Mouse (Mus musculus) CD8-positive naive resting alpha-beta T cell, adult 2 months (primary cell): Measurements from ENCODE around the gene Cdk5rap2.

ENCODE experiments used
- DNase-seq, 2 experiments: peaks; one replicate each; pipeline ENCODE4 v3.0.0; 2022; ENCODE audit warnings: low read depth in 2 of 2, low spot score in 2 of 2

Cdk5rap2 gene

DNA sequence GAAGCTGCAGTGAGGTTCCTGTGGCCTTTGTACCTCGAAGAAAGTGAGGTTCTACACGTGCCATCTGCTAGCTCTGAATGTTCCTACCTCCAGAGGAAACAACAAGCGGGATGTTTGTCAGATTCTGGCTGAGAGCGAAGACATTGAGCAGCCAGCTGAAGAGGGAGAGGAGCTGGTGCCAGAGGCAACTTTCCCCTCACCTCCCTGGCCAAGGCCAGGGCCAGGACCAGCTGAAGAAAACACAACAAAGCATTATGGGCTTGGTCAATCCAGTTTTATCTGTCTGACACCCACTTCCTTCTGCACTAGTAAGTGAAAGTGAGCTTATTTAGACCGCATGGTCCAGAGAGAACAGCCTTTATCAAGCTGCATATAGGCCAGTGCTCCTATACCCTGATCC, 147.4 kb downstream of the Cdk5rap2 start:
- no peak for DNase-seq

DNA sequence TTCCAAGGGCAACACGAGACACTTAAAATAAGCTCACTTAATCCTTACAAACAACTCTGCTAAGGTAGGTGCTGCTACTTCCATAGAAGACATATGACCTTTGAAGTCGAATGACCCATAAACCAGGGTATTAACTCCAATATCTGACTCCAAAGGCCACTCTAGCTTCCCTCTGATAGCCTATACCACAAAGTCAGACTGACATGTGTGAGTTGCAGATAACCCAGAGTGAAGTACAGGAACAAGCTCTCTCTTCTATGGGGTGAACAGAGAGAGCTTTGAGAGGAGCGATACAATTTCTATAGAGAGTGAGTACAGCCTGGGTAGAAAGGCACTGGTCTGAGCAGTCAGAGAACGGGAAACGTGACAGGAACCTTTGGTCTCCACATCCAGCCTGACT, 148.9 kb downstream of the Cdk5rap2 start:
- DNase-seq: no peak

DNA sequence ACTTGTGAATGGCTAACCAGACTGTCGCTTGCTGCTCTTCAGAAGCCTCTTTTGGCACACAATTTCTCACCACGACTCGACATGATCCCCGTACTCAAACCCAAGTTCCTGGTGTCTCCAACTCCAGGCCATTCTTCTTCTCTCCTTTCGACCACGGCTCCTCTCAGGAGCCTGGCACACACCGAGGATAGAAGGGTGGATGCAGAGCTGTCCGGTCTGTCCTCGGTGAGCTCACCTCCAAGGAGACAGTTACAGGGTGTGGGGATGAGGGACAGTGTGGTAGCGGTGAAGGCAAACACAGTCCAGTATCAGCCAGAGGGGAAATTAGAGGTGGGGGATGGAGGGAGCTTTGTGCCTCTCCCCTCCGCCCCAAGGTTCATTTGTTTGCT, 149.8 kb downstream of the Cdk5rap2 start:
- DNase-seq: no peak

DNA sequence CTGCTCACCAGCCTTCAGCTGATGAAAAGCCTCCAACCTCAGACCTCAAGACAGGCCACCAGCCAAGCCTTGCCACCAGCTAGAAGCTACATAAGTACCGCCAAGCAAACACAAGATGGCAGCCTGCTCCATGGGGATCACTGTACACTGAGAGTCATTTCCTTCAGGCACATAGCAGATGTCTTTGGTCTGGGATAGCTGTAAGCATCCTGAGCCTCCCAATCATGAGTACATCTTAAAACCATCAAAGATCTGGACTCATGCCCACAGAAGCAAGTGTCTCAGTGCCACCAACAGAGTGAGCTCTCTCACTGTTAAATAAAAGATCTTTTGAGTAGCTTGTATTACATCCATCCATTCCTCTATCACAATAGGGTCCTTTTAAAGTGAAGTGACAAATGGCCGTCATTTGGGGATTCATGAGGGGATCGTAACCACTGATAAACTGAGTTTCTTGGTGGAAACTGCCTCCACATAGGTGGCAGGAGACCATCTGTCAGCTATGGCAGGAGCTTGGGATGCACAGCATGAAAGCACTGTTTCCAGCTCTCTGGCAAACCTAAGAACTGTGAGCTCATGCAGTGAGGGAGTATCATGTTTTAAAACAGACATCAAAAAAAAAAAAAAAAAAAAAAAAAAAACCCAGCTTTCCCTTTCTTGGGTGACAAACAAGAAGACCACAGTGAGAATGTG, 150.4 kb downstream of the Cdk5rap2 start:
- DNase-seq: no peak

DNA sequence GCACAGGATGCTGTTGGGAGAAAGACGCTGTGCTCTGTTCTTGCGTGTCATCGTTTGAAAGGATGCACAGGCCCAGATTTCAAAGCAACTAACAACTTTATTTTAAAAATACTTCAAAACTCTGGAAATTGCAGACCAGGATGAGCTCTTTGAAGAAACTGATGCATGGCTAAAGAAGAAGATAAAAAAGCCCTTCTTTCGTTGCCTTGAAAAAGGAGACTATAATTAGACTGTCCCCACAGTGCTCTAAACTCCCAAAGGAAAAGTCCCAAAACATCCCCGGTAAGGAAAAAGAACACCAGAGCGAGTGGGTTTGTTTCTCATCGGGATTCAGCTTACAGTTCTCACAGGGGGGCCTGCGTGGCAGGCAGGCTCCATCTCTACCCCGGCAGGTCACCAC, 151.4 kb downstream of the Cdk5rap2 start:
- no peak for DNase-seq

DNA sequence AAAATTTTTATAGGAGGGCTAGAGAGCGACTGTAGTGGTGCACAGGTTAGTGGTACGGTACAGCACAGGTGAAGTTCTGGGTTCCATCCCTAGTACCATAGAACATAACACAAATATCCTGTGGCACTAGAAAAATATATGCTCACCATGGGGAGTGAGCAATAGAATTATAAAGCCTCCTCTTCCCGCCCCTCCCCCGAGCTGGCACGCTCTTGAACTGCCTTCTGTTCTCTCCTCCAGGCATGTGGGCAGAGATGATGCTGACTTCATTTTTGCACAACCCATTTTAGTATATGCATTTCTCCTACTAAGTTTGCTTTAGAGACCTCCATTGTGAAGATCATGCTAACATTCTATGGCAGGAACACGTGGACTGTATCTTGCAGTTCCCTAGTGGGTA, 152.0 kb downstream of the Cdk5rap2 start:
- DNase-seq: no peak

DNA sequence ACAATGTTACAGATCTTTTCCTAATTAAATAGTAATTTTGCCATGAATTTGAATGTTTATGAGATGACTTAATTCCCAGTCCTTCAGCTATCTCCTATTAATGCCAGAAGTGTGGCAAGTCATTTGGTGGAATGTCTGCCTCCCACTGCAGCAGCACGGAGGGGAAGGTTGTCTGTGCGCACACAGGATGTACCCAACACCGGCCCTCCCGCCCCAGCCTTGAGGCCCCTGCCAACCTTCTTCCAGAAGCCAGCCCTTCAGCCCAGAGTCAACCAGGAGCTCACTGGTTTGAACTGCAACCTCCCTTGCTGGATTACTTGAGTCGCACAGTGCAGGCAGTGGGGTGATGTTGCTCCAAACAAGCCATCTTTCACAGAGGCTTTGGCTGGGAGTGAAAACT, 158.5 kb downstream of the Cdk5rap2 start:
- no peak for DNase-seq

DNA sequence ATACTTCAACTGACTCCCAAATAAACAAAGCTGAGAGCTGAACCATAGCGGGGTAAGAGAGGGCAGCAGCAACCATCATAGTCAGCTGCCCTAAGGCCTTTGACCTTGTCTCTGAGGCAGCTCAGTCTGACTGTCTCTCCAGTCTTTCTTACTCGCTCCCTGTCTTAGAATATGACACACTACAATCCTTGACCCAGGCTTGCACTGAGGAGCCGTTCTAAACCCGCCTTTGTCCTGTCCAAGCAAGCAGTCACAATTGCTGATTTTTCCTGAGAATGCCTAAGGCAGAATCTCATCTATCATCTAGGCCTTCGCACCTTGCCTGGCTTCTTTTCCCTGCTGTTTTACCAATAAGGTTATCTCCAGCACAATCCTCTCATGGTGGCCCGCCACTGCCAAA, 164.5 kb downstream of the Cdk5rap2 start:
- no peak for DNase-seq

DNA sequence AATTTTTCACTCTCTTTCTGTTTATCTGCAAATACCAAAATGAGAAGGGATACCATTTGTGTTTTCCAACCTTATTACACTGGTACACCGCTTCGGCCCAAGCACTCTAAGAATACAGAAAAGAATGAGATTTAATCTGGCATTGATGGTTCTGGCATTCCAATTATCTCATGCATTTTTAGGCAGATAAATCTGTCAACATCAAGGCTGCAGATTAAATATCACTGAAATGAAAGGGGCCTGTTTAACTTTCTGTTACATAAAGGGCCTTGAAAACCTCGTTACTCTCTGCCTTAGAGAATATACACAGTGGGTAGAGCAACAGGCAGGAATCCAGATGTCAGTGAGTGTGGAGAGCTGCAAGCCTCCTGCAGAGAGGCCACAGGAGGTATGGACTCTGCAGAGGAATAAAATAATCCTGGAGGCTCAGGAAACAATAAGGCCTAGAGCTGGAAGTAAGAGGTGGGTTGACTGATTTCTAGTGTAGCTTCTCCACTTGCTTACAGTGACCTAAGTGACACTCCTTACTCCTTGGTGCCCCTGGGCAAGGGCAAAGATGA, 166.6 kb downstream of the Cdk5rap2 start:
- DNase-seq: no peak

DNA sequence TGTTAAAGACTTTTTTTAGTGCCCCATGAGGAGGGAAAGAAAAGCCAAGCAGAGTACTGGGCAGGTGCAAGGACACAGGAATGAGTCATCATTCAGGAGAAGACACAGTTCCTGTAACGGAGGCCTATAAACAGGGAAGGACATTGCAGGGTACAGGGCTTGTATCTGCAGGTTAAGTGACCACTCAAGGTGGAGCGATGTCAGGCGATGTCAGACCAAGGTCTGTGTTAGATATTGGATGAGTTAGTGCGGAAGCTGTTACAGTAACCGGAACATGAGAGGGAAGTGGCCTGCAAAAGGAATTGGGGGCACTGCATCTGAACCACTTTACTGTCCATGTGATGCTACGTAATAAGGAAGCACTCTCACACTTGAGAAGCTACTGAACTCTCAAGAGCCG, 170.5 kb downstream of the Cdk5rap2 start:
- no peak for DNase-seq

DNA sequence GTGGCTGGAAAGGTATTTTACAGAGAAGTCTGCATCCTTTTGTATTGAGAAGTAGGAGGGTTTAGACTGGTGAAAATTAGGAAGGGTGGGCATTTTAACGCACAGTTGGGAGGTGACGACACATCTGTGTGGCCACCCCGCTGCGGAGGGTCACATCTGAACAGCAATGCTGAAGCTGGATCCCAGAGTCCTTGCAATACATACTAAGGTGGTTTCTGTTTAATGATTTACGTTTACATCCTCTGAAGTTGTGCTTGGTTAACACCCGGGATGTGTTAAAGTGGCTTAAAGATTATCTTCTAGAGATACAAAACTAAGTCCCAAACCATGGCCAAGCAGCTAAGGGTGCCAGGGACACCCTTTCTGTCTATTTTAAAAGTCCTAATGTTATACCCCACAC, 171.4 kb downstream of the Cdk5rap2 start:
- DNase-seq: no peak

DNA sequence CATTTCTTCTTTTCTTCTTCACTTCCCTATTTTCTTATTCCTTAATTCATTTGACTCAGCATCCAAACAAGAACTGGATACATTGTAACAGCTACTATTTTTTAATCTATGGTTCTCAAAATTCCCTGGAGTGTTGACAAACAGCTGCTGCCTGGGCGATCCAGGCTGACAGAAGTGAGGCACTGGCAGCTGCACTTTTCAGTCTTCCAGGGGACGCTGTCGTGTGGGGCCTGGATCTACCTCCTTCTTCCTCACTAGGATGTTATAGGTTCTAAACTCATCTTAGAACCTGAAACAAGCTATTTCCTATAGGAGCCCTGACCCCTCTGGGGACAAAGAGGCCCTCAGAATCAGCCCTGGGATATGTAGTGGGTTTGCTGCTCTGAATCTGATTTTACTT, 177.9 kb downstream of the Cdk5rap2 start:
- DNase-seq: no peak

DNA sequence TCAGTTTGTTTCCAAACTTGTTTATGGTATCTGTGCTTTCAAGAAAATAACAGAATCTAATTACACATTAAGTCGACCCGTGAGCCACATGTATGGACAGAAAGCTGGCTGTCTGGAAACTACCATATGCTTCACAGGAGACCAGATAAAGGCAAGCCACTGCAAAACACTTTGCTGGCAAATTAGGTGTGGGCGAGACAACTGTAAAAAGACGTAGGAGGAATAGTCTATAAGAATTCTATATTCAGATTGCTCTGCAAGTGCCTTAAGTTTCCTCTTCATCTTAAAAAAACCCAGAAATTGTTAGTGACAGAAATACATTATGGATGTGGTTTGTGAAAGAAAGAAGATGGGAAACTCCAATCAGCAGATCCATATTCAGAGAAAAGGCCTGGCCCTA, 180.4 kb downstream of the Cdk5rap2 start:
- no peak for DNase-seq

DNA sequence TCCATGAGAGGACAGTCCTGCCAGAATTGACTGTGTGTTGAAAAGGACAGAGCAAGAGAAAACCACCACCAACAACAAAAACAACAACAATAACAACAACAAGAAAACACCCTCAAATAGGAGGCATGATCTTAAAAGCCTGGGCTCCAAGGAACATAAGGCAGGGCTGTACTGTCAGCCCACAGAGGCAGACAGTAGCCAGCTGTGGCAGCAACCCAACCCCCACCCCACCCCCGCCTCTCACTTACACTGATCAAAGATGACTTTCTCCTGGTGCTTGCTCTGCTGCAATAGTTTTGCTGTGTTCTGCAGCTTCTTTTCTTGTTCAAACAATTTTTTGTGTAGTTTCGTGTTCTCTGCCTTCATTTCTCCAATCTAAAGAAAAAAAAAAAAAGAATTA, 181.9 kb downstream of the Cdk5rap2 start:
- DNase-seq: no peak

DNA sequence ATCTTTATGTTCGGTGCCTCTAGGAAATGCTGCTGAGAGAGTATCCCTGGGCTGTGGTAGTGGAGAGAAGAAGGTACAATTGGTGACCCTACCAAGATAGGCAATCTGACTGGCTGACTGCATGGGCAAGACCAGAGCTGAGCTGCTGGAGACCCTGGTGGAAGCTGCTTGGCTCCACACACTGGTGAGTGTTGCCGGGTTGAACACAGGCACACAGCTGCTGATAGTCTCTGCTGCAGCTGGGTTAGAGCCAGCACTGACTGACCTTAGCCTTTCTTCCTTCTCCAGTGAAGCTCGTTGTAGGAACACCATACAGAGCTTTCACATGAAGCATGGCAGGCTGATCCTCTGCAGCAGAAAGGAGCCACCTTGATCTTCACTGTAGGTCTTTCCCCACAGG, 182.6 kb downstream of the Cdk5rap2 start:
- no peak for DNase-seq

DNA sequence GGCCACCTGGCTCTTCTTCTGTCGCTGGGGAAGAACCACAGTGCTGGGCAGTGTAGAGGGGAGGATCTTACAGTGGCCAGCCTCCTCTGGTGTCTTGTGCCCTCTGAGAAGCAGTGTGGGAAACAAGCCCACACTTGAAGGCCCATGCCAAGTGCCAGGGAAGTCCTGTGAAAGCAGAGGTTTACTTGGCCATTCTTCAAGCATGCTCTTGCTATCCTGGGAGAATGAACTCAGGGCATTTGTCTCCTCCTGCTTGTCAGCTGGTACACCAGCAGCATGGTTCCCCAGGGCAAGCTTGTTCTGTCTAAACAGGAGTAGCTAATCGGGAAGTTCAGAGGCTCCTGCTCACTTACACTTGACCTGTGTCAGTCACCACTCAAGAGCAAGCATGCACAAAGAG, 185.7 kb downstream of the Cdk5rap2 start:
- DNase-seq: no peak

DNA sequence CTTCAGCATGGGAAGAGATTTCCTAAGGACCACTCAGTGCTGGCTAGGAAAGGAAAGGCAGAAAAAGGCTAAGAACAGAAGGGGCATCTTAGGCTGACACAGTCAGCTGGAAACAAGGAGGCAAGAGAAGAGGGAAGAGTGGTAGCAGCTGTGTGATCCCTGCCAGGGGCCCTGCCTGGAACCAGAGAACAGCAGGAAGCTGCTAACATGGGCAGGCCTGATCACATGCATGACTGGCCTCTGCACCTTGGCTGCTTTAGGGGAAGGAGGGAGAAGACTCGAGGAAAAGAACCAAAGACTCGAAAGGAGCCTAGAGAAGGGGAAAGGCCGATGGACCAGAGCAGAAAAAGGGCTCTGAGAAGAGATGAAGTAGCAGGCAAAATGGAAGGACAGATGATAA, 188.4 kb downstream of the Cdk5rap2 start:
- no peak for DNase-seq

DNA sequence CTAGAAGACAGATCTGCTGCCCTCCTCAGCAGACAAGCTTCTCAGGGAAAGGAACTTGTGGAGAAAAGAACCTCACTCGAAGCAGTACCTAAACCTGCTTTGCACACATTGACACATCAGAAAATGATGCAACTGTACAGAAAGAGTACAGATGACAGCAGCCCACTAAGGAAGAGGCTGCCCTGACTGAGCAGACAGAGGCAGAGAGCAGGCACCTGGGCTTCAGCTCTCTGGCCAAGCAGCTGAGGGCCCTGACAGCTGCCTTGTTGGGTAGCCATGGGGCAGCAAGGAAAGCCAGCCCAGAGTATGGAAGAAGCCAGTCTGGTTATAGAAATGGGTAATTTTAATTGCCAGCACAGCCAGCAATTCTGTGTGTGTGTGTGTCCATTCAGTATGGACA, 188.9 kb downstream of the Cdk5rap2 start:
- no peak for DNase-seq

DNA sequence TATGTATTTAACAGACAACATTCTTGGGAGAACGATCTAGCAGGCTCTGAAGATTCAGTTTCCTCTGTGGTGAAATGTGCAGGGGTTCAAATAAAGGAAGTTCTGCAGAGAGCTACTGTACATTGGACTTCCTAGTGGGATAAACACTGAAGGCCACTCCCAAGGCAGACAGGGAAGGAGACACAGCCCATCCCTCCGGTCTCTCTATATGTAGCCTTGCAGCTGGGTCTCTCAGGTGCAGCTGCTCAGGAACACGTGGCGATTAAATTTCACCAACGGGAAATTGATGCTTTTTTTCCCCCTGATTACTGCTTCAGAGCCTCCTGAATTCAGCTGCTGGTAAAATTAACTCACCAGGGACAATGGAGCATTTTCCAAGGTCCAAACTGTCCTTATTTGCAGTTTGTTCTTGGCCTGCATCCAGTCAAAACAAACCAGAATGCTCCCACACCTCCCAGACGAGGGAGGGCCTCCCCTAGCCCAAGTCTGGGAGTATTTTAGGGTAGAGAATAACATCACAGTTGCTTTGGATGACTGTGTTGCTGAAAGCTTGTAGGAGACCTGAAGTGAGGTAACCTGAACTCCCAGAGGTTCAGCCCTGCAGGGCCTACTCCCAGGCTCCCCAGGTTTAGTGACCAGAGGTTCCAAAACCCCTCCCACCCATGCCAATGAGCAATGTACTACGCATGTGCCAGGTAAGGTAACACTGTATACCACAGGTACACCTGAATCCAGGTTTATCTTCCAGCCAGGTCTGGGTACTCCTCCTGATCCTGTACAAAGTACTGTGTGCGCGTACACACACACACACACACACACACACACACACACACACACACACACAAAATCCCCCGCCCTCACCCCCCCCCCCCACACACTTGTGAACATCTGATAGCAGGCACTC, 189.7 kb downstream of the Cdk5rap2 start:
- DNase-seq: no peak

DNA sequence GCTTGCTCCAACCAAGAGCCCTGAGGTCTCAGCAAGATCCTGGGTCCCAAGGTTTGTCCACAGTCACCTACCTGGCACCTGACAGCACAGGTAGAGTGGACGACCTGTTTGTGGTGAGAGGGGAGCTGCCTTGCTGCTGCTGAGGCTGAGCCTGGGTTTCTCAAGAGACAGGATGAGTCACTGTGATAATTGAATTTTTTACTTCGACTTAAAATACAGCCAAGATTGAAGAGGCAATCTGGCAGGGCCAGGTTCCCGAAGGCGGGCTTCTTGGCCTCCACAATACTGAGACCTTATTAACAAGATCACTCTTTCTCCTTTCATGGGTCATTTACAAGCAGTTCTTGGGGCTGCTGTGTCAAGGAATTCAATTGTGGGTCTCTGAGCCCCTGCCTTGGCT, 190.5 kb downstream of the Cdk5rap2 start:
- DNase-seq: no peak

DNA sequence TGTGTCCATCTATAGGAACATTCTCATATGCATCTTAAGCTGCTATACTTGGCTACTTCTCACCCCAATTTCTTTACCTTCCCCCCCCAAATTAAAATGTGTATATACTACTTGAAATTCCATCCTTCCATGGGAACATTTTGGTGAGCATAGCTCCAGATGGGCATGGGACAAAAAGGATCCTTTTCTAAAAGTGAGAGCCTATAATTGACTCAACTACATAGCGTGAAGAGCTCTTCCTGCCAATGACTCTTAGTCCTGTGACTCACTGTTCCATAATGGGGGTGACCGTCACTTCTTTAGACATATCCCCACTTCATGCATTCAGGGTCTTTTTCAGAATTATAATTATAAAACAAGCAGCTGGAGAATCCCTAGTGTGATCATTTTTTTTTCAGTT, 224.3 kb downstream of the Cdk5rap2 start:
- DNase-seq: no peak
